Mouse (Mus musculus): ENCODE data around the gene Slit3.

GRCm38 (mm10) chr11:35142698-35143360 is 21.8 kb downstream of the Slit3 start:
- no peak for TF ChIP-seq CTCF (IDR thresholded peaks at IDR 0.05; ENCODE audit: low read depth)
- TF ChIP-seq EP300 (IDR thresholded peaks at IDR 0.05; ENCODE audit: low read depth), result no peak

Measured in liver, embryonic 14.5 days (tissue).